In genomic region chr3:126986687-126987086, GRCm38 (mm10) we compare ENCODE assay signal across 24 mouse cellular contexts.
DNase-seq lines count a peak whose midpoint lies in the region; ATAC-seq and TF ChIP-seq lines count a peak whose summit lies in the region.
"Had no signal": no experiment of that assay in that cellular context is flagged by ENCODE, and none has a peak within 500 bp of the region (broad histone marks: within the 10 kb centered on the region; RNA-seq: fewer than 3 reads in every experiment).

No protein-coding gene starts in this region.

- TF ChIP-seq EP300 in stomach, postnatal 0 days (optimal IDR thresholded peaks at IDR 0.05), result no peak

- no peak overlapping the region for H3K9ac ChIP-seq in forebrain, embryonic 13.5 days
- no peak overlapping the region for H3K9ac ChIP-seq in limb, embryonic 14.5 days (ENCODE audit: low read depth, low read length, severe bottlenecking)
- no peak overlapping the region for H3K9ac ChIP-seq in stomach, postnatal 0 days (ENCODE audit: low read length)
- H3K9ac ChIP-seq: embryonic facial prominence, embryonic 15.5 days; heart, embryonic 12.5 days; hindbrain, embryonic 12.5 days had no signal

- TF ChIP-seq POLR2A in limb, embryonic 14.5 days (IDR thresholded peaks at IDR 0.05; ENCODE audit: borderline replicate concordance, extremely low read depth, insufficient read depth, insufficient read length), result no peak

- H3K4me3 ChIP-seq in forebrain, embryonic 13.5 days, result no peak overlapping the region
- no peak overlapping the region for H3K4me3 ChIP-seq in forebrain, embryonic 10.5 days
- H3K4me3 ChIP-seq in limb, embryonic 14.5 days (replicated peaks; ENCODE audit: low read length), result no peak overlapping the region
- H3K4me3 ChIP-seq in limb, embryonic 10.5 days, result no peak overlapping the region
- H3K4me3 ChIP-seq in stomach, postnatal 0 days (ENCODE audit: low read depth, low read length), result no peak overlapping the region
- H3K4me3 ChIP-seq: embryonic facial prominence, embryonic 15.5 days; erythroblast, embryonic 14.5 days; heart, adult 2 months; heart, embryonic 12.5 days; hindbrain, embryonic 12.5 days had no signal

- H3K9me3 ChIP-seq in forebrain, embryonic 13.5 days (replicated peaks), result no peaks in the 10 kb centered on the region
- no peaks in the 10 kb centered on the region for H3K9me3 ChIP-seq in forebrain, embryonic 10.5 days
- no peaks in the 10 kb centered on the region for H3K9me3 ChIP-seq in limb, embryonic 14.5 days (ENCODE audit: control insufficient read depth, low read length)
- no peaks in the 10 kb centered on the region for H3K9me3 ChIP-seq in limb, embryonic 10.5 days (replicated peaks)
- H3K9me3 ChIP-seq in stomach, postnatal 0 days (ENCODE audit: control insufficient read depth, low read length), result no peaks in the 10 kb centered on the region
- H3K9me3 ChIP-seq: embryonic facial prominence, embryonic 15.5 days; heart, embryonic 12.5 days; hindbrain, embryonic 12.5 days had no signal

- peaks cover 4% of the 10 kb centered on the region; the same call in 1 of the 2 replicates for H3K4me1 ChIP-seq in forebrain, embryonic 13.5 days
- H3K4me1 ChIP-seq in forebrain, embryonic 10.5 days, result no peaks in the 10 kb centered on the region
- H3K4me1 ChIP-seq in limb, embryonic 14.5 days (ENCODE audit: control insufficient read depth, insufficient read depth, low read length), result no peaks in the 10 kb centered on the region
- no peaks in the 10 kb centered on the region for H3K4me1 ChIP-seq in limb, embryonic 10.5 days
- no peaks in the 10 kb centered on the region for H3K4me1 ChIP-seq in stomach, postnatal 0 days (replicated peaks; ENCODE audit: control insufficient read depth, insufficient read depth)
- H3K4me1 ChIP-seq: embryonic facial prominence, embryonic 15.5 days; heart, embryonic 12.5 days; hindbrain, embryonic 12.5 days had no signal

- no peak overlapping the region for H3K4me2 ChIP-seq in forebrain, embryonic 13.5 days
- H3K4me2 ChIP-seq in limb, embryonic 14.5 days (replicated peaks; ENCODE audit: low read depth, low read length, severe bottlenecking), result no peak overlapping the region
- H3K4me2 ChIP-seq in stomach, postnatal 0 days (replicated peaks; ENCODE audit: low read depth), result no peak overlapping the region
- H3K4me2 ChIP-seq: embryonic facial prominence, embryonic 15.5 days; heart, embryonic 12.5 days; hindbrain, embryonic 12.5 days had no signal

- peaks cover 31% of the 10 kb centered on the region for H3K36me3 ChIP-seq in forebrain, embryonic 13.5 days (ENCODE audit: poor library complexity, severe bottlenecking)
- peaks cover 6% of the 10 kb centered on the region; the same call in 1 of the 2 replicates for H3K36me3 ChIP-seq in forebrain, embryonic 10.5 days (replicated peaks)
- no peaks in the 10 kb centered on the region for H3K36me3 ChIP-seq in limb, embryonic 14.5 days (ENCODE audit: control insufficient read depth, insufficient read depth, low read length)
- no peaks in the 10 kb centered on the region for H3K36me3 ChIP-seq in limb, embryonic 10.5 days
- no peaks in the 10 kb centered on the region; the same call in 1 of the 2 replicates for H3K36me3 ChIP-seq in stomach, postnatal 0 days (ENCODE audit: control insufficient read depth, insufficient read depth, low read length)
- H3K36me3 ChIP-seq: embryonic facial prominence, embryonic 15.5 days; heart, embryonic 12.5 days had no signal

- TF ChIP-seq CTCF in stomach, postnatal 0 days (IDR thresholded peaks at IDR 0.05; ENCODE audit: low read depth), result no peak

- no peak overlapping the region for H3K27ac ChIP-seq in forebrain, embryonic 13.5 days
- H3K27ac ChIP-seq in forebrain, embryonic 10.5 days, result no peak overlapping the region
- H3K27ac ChIP-seq in limb, embryonic 14.5 days (replicated peaks; ENCODE audit: low read depth, low read length), result no peak overlapping the region
- no peak overlapping the region for H3K27ac ChIP-seq in limb, embryonic 10.5 days
- H3K27ac ChIP-seq in stomach, postnatal 0 days (replicated peaks), result no peak overlapping the region
- H3K27ac ChIP-seq: embryonic facial prominence, embryonic 15.5 days; heart, adult 2 months; hindbrain, embryonic 12.5 days had no signal

- no peaks in the 10 kb centered on the region for H3K27me3 ChIP-seq in forebrain, embryonic 13.5 days
- no peaks in the 10 kb centered on the region for H3K27me3 ChIP-seq in forebrain, embryonic 10.5 days (ENCODE audit: poor library complexity, severe bottlenecking)
- no peaks in the 10 kb centered on the region for H3K27me3 ChIP-seq in limb, embryonic 14.5 days (ENCODE audit: control insufficient read depth, insufficient read depth, low read length)
- H3K27me3 ChIP-seq in limb, embryonic 10.5 days (ENCODE audit: low read depth, poor library complexity, severe bottlenecking), result no peaks in the 10 kb centered on the region
- no peaks in the 10 kb centered on the region for H3K27me3 ChIP-seq in stomach, postnatal 0 days (ENCODE audit: control insufficient read depth, insufficient read depth, low read length)
- H3K27me3 ChIP-seq: CH12.LX; embryonic facial prominence, embryonic 15.5 days; heart, embryonic 12.5 days; hindbrain, embryonic 12.5 days had no signal

- peak; percentile 39; the same call in 1 of the 2 replicates for ATAC-seq in forebrain, embryonic 13.5 days
- ATAC-seq in frontal cortex, adult (ENCODE audit: low TSS enrichment), result peak; percentile 33; the same call in 1 of the 2 replicates
- ATAC-seq in limb, embryonic 14.5 days (ENCODE audit: low FRiP score, low read depth), result no peak
- ATAC-seq in stomach, postnatal 0 days (ENCODE audit: low FRiP score, low TSS enrichment), result peak; percentile 40; the same call in 1 of the 2 replicates
- ATAC-seq in activated CD4-positive, CD25-positive, alpha-beta regulatory T cell, adult 4 months, result no peak
- ATAC-seq: hindbrain, embryonic 16.5 days; inflammation-experienced regulatory T-cells, adult 6 months; intestine, postnatal 0 days had no signal

- no peak for DNase-seq in forebrain, embryonic 10.5 days (ENCODE audit: extremely low spot score, low spot score)
- DNase-seq in frontal cortex, postnatal 10 days (ENCODE audit: low spot score in 2 of 2), result no peak
- peak; percentile 27 for DNase-seq in limb, embryonic 14.5 days (ENCODE audit: low spot score)
- no peak for DNase-seq in limb, embryonic 10.5 days (ENCODE audit: low spot score)
- no peak for DNase-seq in stomach, postnatal 0 days (ENCODE audit: low spot score)
- DNase-seq: adrenal gland, postnatal 10 days; cerebellum, adult 11-12 months; cerebellum, adult 9-10 months; cerebellum, postnatal 36 days; gastrocnemius, postnatal 10 days; heart, adult 2 months; heart, postnatal 4 days; kidney, adult 8-10 months had no signal

- 89% methylated on average over 3 of the region's 3 CpGs for WGBS in forebrain, embryonic 13.5 days
- 87% methylated on average over 3 of the region's 3 CpGs for WGBS in forebrain, embryonic 10.5 days
- 80% methylated on average over 3 of the region's 3 CpGs for WGBS in limb, embryonic 14.5 days
- 90% methylated on average over 3 of the region's 3 CpGs for WGBS in limb, embryonic 10.5 days
- 38% methylated on average over 3 of the region's 3 CpGs for WGBS in stomach, postnatal 0 days

Comparison
In these comparisons a context has a peak if more than half of its experiments do, and no peak if none do; other contexts are left out.
1. ATAC-seq: peak in forebrain, embryonic 13.5 days (single experiment), frontal cortex, adult (single experiment) and stomach, postnatal 0 days (single experiment); none in limb, embryonic 14.5 days (single experiment) and activated CD4-positive, CD25-positive, alpha-beta regulatory T cell, adult 4 months (single experiment).